Mouse (Mus musculus): Measurements from ENCODE around the gene Phf21b.

GRCm38 (mm10) chr15:84744308-84744707 lies 111.5 kb downstream of the Phf21b start:
- TF ChIP-seq CTCF (IDR thresholded peaks at IDR 0.05; ENCODE audit: low read depth, low read length) (no peak), POLR2A (IDR thresholded peaks at IDR 0.05; ENCODE audit: borderline replicate concordance, low read depth, low read length) (no peak)

Measured in bone marrow macrophage, adult 2 months (primary cell).